Mouse (Mus musculus) liver, embryonic 16.5 days (tissue): ENCODE data around the gene A4galt. TPM values are rescaled to one million over a fixed set of nuclear protein-coding genes. Genes with fewer than 3 reads are reported as not detected.

Experiments used
- ATAC-seq: fragments of 200-750 bp; cut with Nextera tagmentation; 2 replicates; pipeline ENCODE4 v1.8.0; 2017; ENCODE audit warnings: low read depth, mild to moderate bottlenecking, moderate number of reproducible peaks, moderate library complexity
- H3K27ac ChIP-seq: fragments of 300-500 bp; sonication (generic); 2 replicates; pipeline ENCODE4 v1.5.1; 2014; ENCODE audit warnings: mild to moderate bottlenecking, low read length
- H3K27me3 ChIP-seq: fragments of 300-500 bp; sonication (generic); 2 replicates; pipeline ENCODE4 v1.6.1; 2014; ENCODE audit warnings: low read depth, low read length, mixed read lengths; ENCODE audit not compliant: control insufficient read depth, insufficient read depth
- H3K36me3 ChIP-seq: fragments of 300-500 bp; sonication (generic); 2 replicates; pipeline ENCODE4 v1.6.1; 2014; ENCODE audit warnings: mild to moderate bottlenecking; ENCODE audit not compliant: control insufficient read depth, insufficient read depth
- H3K4me1 ChIP-seq: fragments of 300-500 bp; sonication (generic); 2 replicates; pipeline ENCODE4 v1.6.1; 2014; ENCODE audit warnings: low read depth, low read length, mixed read lengths; ENCODE audit not compliant: control insufficient read depth
- H3K4me2 ChIP-seq: fragments of 300-500 bp; sonication (generic); 2 replicates; pipeline ENCODE4 v1.6.1; 2014; ENCODE audit warnings: low read depth, low read length, mixed read lengths
- H3K4me3 ChIP-seq: fragments of 300-500 bp; sonication (generic); 2 replicates; pipeline ENCODE4 v1.5.1; 2014; ENCODE audit warnings: low read depth, mild to moderate bottlenecking, low read length
- H3K9ac ChIP-seq: fragments of 300-500 bp; sonication (generic); 2 replicates; pipeline ENCODE4 v1.6.1; 2014; ENCODE audit warnings: low read depth, low read length
- H3K9me3 ChIP-seq: fragments of 300-500 bp; sonication (generic); replicated peaks from 2 replicates; pipeline ENCODE4 v1.6.1; 2016; ENCODE audit warnings: low read length; ENCODE audit not compliant: control insufficient read depth
- WGBS: fragments of 180-500 bp; shearing (Covaris S2); extraction: QIAGEN DNeasy Blood & Tissue Kit; methylation state at CpG from one replicate; pipeline ENCODE4 v1.1.7; 2014; ENCODE audit not compliant: insufficient replicate concordance; 5-methylcytosine and 5-hydroxymethylcytosine counted together
- polyA plus RNA-seq: library from polyadenylated mRNA; unstranded; fragments of >200 nt; fragmentation: Nextera tagmentation; extraction: Ambion mirVana; gene quantifications from 2 replicates; pipeline ENCODE4 v1.2.1, GENCODE M21; 2015

The A4galt gene
- polyA plus RNA-seq, 1 experiment from 2014 or later, result 0.13 TPM

GRCm38 (mm10) chr15:83293706-83294645 lies 42.4 kb upstream of the A4galt start:
- no peak overlapping the region for H3K4me3 ChIP-seq
- no peaks in the 10 kb centered on the region for H3K36me3 ChIP-seq
- peaks cover under 1% of the 10 kb centered on the region; the same call in 1 of the 2 replicates for H3K4me1 ChIP-seq
- 75% methylated on average over 8 of the region's 8 CpGs for WGBS
- no peaks in the 10 kb centered on the region for H3K27me3 ChIP-seq
- ATAC-seq, result no peak
- no peak overlapping the region for H3K27ac ChIP-seq
- no peak overlapping the region for H3K4me2 ChIP-seq
- H3K9ac ChIP-seq, result no peak overlapping the region
- H3K9me3 ChIP-seq, result no peaks in the 10 kb centered on the region

- 61% methylated on average over 6 of the region's 6 CpGs for WGBS
- H3K27ac ChIP-seq, result no peak overlapping the region
- H3K36me3 ChIP-seq, result no peaks in the 10 kb centered on the region
- no peaks in the 10 kb centered on the region for H3K27me3 ChIP-seq
- no peaks in the 10 kb centered on the region for H3K4me1 ChIP-seq
- no peaks in the 10 kb centered on the region for H3K9me3 ChIP-seq
- H3K4me2 ChIP-seq, result no peak overlapping the region
- ATAC-seq, result peak; percentile 43; the same call in 1 of the 2 replicates
- H3K9ac ChIP-seq, result no peak overlapping the region
- no peak overlapping the region for H3K4me3 ChIP-seq
Measured at GRCm38 (mm10) chr15:83293144-83293543, 41.6 kb upstream of the A4galt start.

- Histone ChIP-seq H3K36me3 (no peaks in the 10 kb centered on the region), H3K9me3 (no peaks in the 10 kb centered on the region), H3K9ac (no peak overlapping the region), H3K27me3 (no peaks in the 10 kb centered on the region), H3K4me2 (no peak overlapping the region), H3K4me3 (no peak overlapping the region), H3K27ac (0 out of 2 replicates have a peak overlapping the region, but pooled peaks have one; percentile 20), H3K4me1 (no peaks in the 10 kb centered on the region)
- ATAC-seq, result no peak
- 67% methylated on average over 13 of the region's 13 CpGs for WGBS
Measured at GRCm38 (mm10) chr15:83292261-83293056, 40.9 kb upstream of the A4galt start.

GRCm38 (mm10) chr15:83290899-83291298 lies 39.3 kb upstream of the A4galt start:
- H3K27me3 ChIP-seq, result no peaks in the 10 kb centered on the region
- H3K4me2 ChIP-seq, result no peak overlapping the region
- no peak overlapping the region for H3K4me3 ChIP-seq
- WGBS, result 63% methylated on average over 2 of the region's 2 CpGs
- no peaks in the 10 kb centered on the region for H3K9me3 ChIP-seq
- no peaks in the 10 kb centered on the region for H3K4me1 ChIP-seq
- no peak overlapping the region for H3K27ac ChIP-seq
- no peaks in the 10 kb centered on the region for H3K36me3 ChIP-seq
- ATAC-seq, result no peak
- no peak overlapping the region for H3K9ac ChIP-seq

GRCm38 (mm10) chr15:83284828-83285227 lies 33.3 kb upstream of the A4galt start:
- WGBS, result 63% methylated on average over 8 of the region's 8 CpGs
- no peak overlapping the region for H3K4me3 ChIP-seq
- H3K36me3 ChIP-seq, result no peaks in the 10 kb centered on the region
- no peaks in the 10 kb centered on the region for H3K9me3 ChIP-seq
- no peaks in the 10 kb centered on the region for H3K4me1 ChIP-seq
- H3K9ac ChIP-seq, result no peak overlapping the region
- no peak overlapping the region for H3K4me2 ChIP-seq
- no peak overlapping the region for H3K27ac ChIP-seq
- no peak for ATAC-seq
- no peaks in the 10 kb centered on the region for H3K27me3 ChIP-seq

- Histone ChIP-seq H3K4me3 (no peak overlapping the region), H3K27ac (no peak overlapping the region), H3K9ac (no peak overlapping the region), H3K4me2 (no peak overlapping the region), H3K4me1 (no peaks in the 10 kb centered on the region), H3K9me3 (no peaks in the 10 kb centered on the region), H3K27me3 (no peaks in the 10 kb centered on the region), H3K36me3 (no peaks in the 10 kb centered on the region)
- 54% methylated on average over 5 of the region's 5 CpGs for WGBS
- ATAC-seq, result no peak
Measured at GRCm38 (mm10) chr15:83282397-83282796, 30.8 kb upstream of the A4galt start.

- no peaks in the 10 kb centered on the region for H3K9me3 ChIP-seq
- H3K36me3 ChIP-seq, result no peaks in the 10 kb centered on the region
- no peaks in the 10 kb centered on the region for H3K4me1 ChIP-seq
- WGBS, result 60% methylated on average over 11 of the region's 11 CpGs
- ATAC-seq, result no peak
- no peak overlapping the region for H3K9ac ChIP-seq
- H3K27me3 ChIP-seq, result no peaks in the 10 kb centered on the region
- H3K4me3 ChIP-seq, result no peak overlapping the region
- H3K27ac ChIP-seq, result no peak overlapping the region
- no peak overlapping the region for H3K4me2 ChIP-seq
Measured at GRCm38 (mm10) chr15:83281303-83281702, 29.7 kb upstream of the A4galt start.

GRCm38 (mm10) chr15:83278579-83278978 lies 27.0 kb upstream of the A4galt start:
- H3K27ac ChIP-seq, result no peak overlapping the region
- H3K9ac ChIP-seq, result no peak overlapping the region
- no peaks in the 10 kb centered on the region for H3K27me3 ChIP-seq
- H3K4me1 ChIP-seq, result no peaks in the 10 kb centered on the region
- no peaks in the 10 kb centered on the region for H3K36me3 ChIP-seq
- no peaks in the 10 kb centered on the region for H3K9me3 ChIP-seq
- 62% methylated on average over 5 of the region's 5 CpGs for WGBS
- no peak overlapping the region for H3K4me2 ChIP-seq
- ATAC-seq, result no peak
- H3K4me3 ChIP-seq, result no peak overlapping the region

- Histone ChIP-seq H3K4me2 (no peak overlapping the region), H3K36me3 (no peaks in the 10 kb centered on the region), H3K4me3 (no peak overlapping the region), H3K27ac (no peak overlapping the region), H3K9ac (no peak overlapping the region), H3K9me3 (no peaks in the 10 kb centered on the region), H3K4me1 (no peaks in the 10 kb centered on the region), H3K27me3 (no peaks in the 10 kb centered on the region)
- 80% methylated on average over 4 of the region's 4 CpGs for WGBS
- ATAC-seq, result no peak
Measured at GRCm38 (mm10) chr15:83277451-83277850, 25.9 kb upstream of the A4galt start.
